8 mouse cellular contexts compared by ENCODE assay signal in the genomic region with DNA sequence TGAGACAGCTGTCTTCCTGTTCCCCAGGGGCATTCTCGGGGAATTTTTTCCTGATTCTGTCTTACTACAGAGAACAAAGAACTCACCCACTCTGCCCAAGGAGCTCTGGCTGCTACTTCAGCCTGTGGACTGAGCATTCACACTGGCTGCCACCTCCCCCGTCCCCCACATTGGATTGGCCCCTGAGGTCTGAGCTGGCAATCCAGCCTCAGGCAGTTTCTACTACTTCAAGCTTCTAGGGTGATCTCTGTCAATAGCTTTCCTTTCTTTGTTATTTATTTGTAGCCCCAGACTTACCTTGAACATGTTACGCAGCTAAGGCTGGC. TPM values are rescaled to one million over a fixed set of nuclear protein-coding genes. Genes with fewer than 3 reads are reported as not detected.
DNase-seq lines count a peak whose midpoint lies in the region; ATAC-seq and TF ChIP-seq lines count a peak whose summit lies in the region.

No protein-coding gene starts in this region.

- peak overlapping the region; percentile 77 for H3K9ac ChIP-seq in lung, embryonic 14.5 days
- H3K9ac ChIP-seq in forebrain, embryonic 11.5 days (ENCODE audit: low read length) = peak overlapping the region; percentile 79
- peak overlapping the region; percentile 71 for H3K9ac ChIP-seq in limb, embryonic 14.5 days (ENCODE audit: low read depth, low read length, severe bottlenecking)
- H3K9ac ChIP-seq in neural tube, embryonic 15.5 days (replicated peaks) = peak overlapping the region; percentile 82

- H3K27ac ChIP-seq in lung, embryonic 14.5 days (ENCODE audit: low read depth) = peak overlapping the region; percentile 84
- H3K27ac ChIP-seq in forebrain, embryonic 11.5 days (ENCODE audit: low read depth, low read length) = no peak overlapping the region
- H3K27ac ChIP-seq in limb, embryonic 14.5 days (replicated peaks; ENCODE audit: low read depth, low read length) = no peak overlapping the region; the same call in 1 of the 2 replicates
- peak overlapping the region; percentile 83 for H3K27ac ChIP-seq in neural tube, embryonic 15.5 days (replicated peaks)

- H3K36me3 ChIP-seq in lung, embryonic 14.5 days (ENCODE audit: insufficient read depth) = peaks cover 66% of the 10 kb centered on the region
- H3K36me3 ChIP-seq in forebrain, embryonic 11.5 days (ENCODE audit: control insufficient read depth, insufficient read depth, low read length) = peaks cover 11% of the 10 kb centered on the region; the same call in 1 of the 2 replicates
- peaks cover 56% of the 10 kb centered on the region for H3K36me3 ChIP-seq in limb, embryonic 14.5 days (ENCODE audit: control insufficient read depth, insufficient read depth, low read length)
- H3K36me3 ChIP-seq in neural tube, embryonic 15.5 days = peaks cover 42% of the 10 kb centered on the region

- H3K9me3 ChIP-seq in lung, embryonic 14.5 days (ENCODE audit: low read depth, low read length) = no peaks in the 10 kb centered on the region
- no peaks in the 10 kb centered on the region for H3K9me3 ChIP-seq in forebrain, embryonic 11.5 days (ENCODE audit: control insufficient read depth, low read length)
- H3K9me3 ChIP-seq in limb, embryonic 14.5 days (ENCODE audit: control insufficient read depth, low read length) = no peaks in the 10 kb centered on the region
- H3K9me3 ChIP-seq in neural tube, embryonic 15.5 days (replicated peaks) = no peaks in the 10 kb centered on the region

- peak overlapping the region; percentile 93 for H3K4me2 ChIP-seq in lung, embryonic 14.5 days
- H3K4me2 ChIP-seq in forebrain, embryonic 11.5 days (ENCODE audit: low read depth, low read length, severe bottlenecking) = peak overlapping the region; percentile 74
- H3K4me2 ChIP-seq in limb, embryonic 14.5 days (replicated peaks; ENCODE audit: low read depth, low read length, severe bottlenecking) = peak overlapping the region; percentile 93
- peak overlapping the region; percentile 99 for H3K4me2 ChIP-seq in neural tube, embryonic 15.5 days

- DNase-seq in lung, embryonic 14.5 days = no peak
- no peak for DNase-seq in lung, postnatal 14 days
- no peak for DNase-seq in forebrain, embryonic 11.5 days (ENCODE audit: low spot score)
- no peak for DNase-seq in limb, embryonic 14.5 days (ENCODE audit: low spot score)
- no peak for DNase-seq in urinary bladder, postnatal 4 days (ENCODE audit: low spot score in 2 of 2)
- DNase-seq in left cerebral cortex, adult 9 months (ENCODE audit: low spot score in 2 of 2) = no peak
- DNase-seq in frontal cortex, postnatal 14 days (ENCODE audit: low spot score in 2 of 2) = no peak

- TF ChIP-seq POLR2A in limb, embryonic 14.5 days (IDR thresholded peaks at IDR 0.05; ENCODE audit: borderline replicate concordance, extremely low read depth, insufficient read depth, insufficient read length) = no peak

- no peak for TF ChIP-seq CTCF in lung, embryonic 14.5 days (IDR thresholded peaks at IDR 0.05; ENCODE audit: low read depth)

- no peaks in the 10 kb centered on the region for H3K27me3 ChIP-seq in lung, embryonic 14.5 days (ENCODE audit: insufficient read depth, low read length)
- no peaks in the 10 kb centered on the region for H3K27me3 ChIP-seq in forebrain, embryonic 11.5 days (ENCODE audit: control insufficient read depth, insufficient read depth, low read length)
- H3K27me3 ChIP-seq in limb, embryonic 14.5 days (ENCODE audit: control insufficient read depth, insufficient read depth, low read length) = no peaks in the 10 kb centered on the region
- no peaks in the 10 kb centered on the region for H3K27me3 ChIP-seq in neural tube, embryonic 15.5 days (replicated peaks)

- WGBS in lung, embryonic 14.5 days = 28% methylated on average over 3 of the region's 3 CpGs
- WGBS in forebrain, embryonic 11.5 days = 25% methylated on average over 3 of the region's 3 CpGs
- WGBS in limb, embryonic 14.5 days = 26% methylated on average over 3 of the region's 3 CpGs
- WGBS in neural tube, embryonic 15.5 days = 26% methylated on average over 3 of the region's 3 CpGs

- peaks cover 15% of the 10 kb centered on the region for H3K4me1 ChIP-seq in lung, embryonic 14.5 days (ENCODE audit: insufficient read depth)
- peaks cover 20% of the 10 kb centered on the region for H3K4me1 ChIP-seq in forebrain, embryonic 11.5 days (replicated peaks; ENCODE audit: control insufficient read depth, insufficient read depth, low read length)
- peaks cover 25% of the 10 kb centered on the region for H3K4me1 ChIP-seq in limb, embryonic 14.5 days (ENCODE audit: control insufficient read depth, insufficient read depth, low read length)
- peaks cover 43% of the 10 kb centered on the region for H3K4me1 ChIP-seq in neural tube, embryonic 15.5 days

- H3K4me3 ChIP-seq in lung, embryonic 14.5 days (ENCODE audit: low read depth, low read length) = peak overlapping the region; percentile 94
- H3K4me3 ChIP-seq in forebrain, embryonic 11.5 days (ENCODE audit: low read depth, low read length) = peak overlapping the region; percentile 92
- H3K4me3 ChIP-seq in limb, embryonic 14.5 days (replicated peaks; ENCODE audit: low read length) = peak overlapping the region; percentile 95
- H3K4me3 ChIP-seq in neural tube, embryonic 15.5 days (replicated peaks) = peak overlapping the region; percentile 99

- ATAC-seq in lung, embryonic 14.5 days (ENCODE audit: insufficient read depth) = no peak
- no peak for ATAC-seq in forebrain, embryonic 11.5 days (replicated peaks; ENCODE audit: low FRiP score)
- no peak for ATAC-seq in limb, embryonic 14.5 days (ENCODE audit: low FRiP score, low read depth)
- ATAC-seq in neural tube, embryonic 15.5 days (ENCODE audit: low FRiP score) = no peak

RNA-seq across cellular contexts. Expression of a gene that starts 1.2 kb away (rescaled TPM):
- 68.9 and 71.3 TPM in 2 replicates for polyA plus RNA-seq in lung, embryonic 14.5 days (2014; fragmentation: Nextera tagmentation; extraction: Ambion mirVana)
- polyA plus RNA-seq in forebrain, embryonic 11.5 days (2014; fragmentation: Nextera tagmentation; extraction: Ambion mirVana) = 50.9 and 57.5 TPM in 2 replicates
- 54.4 and 75.1 TPM in 2 replicates for polyA plus RNA-seq in limb, embryonic 14.5 days (2012; rRNA removed)
- 44.1 and 44.4 TPM in 2 replicates for polyA plus RNA-seq in limb, embryonic 14.5 days (2014; fragmentation: Nextera tagmentation; extraction: Ambion mirVana)
- polyA plus RNA-seq in neural tube, embryonic 15.5 days (2015; fragmentation: Nextera tagmentation; extraction: Ambion mirVana) = 27.6 and 33.6 TPM in 2 replicates

RNA-seq across cellular contexts. Expression of a gene that starts 8.4 kb away (rescaled TPM):
- 150 and 162 TPM in 2 replicates for polyA plus RNA-seq in lung, embryonic 14.5 days (2014; fragmentation: Nextera tagmentation; extraction: Ambion mirVana)
- 152 and 160 TPM in 2 replicates for polyA plus RNA-seq in forebrain, embryonic 11.5 days (2014; fragmentation: Nextera tagmentation; extraction: Ambion mirVana)
- polyA plus RNA-seq in limb, embryonic 14.5 days (2012; rRNA removed) = 87.0 and 101 TPM in 2 replicates
- 127 and 142 TPM in 2 replicates for polyA plus RNA-seq in limb, embryonic 14.5 days (2014; fragmentation: Nextera tagmentation; extraction: Ambion mirVana)
- polyA plus RNA-seq in neural tube, embryonic 15.5 days (2015; fragmentation: Nextera tagmentation; extraction: Ambion mirVana) = 142 and 144 TPM in 2 replicates

RNA-seq across cellular contexts. Expression of a gene that starts 25.4 kb away (rescaled TPM):
- 42.9 and 44.4 TPM in 2 replicates for polyA plus RNA-seq in lung, embryonic 14.5 days (2014; fragmentation: Nextera tagmentation; extraction: Ambion mirVana)
- 50.1 and 54.2 TPM in 2 replicates for polyA plus RNA-seq in forebrain, embryonic 11.5 days (2014; fragmentation: Nextera tagmentation; extraction: Ambion mirVana)
- 45.2 and 52.7 TPM in 2 replicates for polyA plus RNA-seq in limb, embryonic 14.5 days (2012; rRNA removed)
- polyA plus RNA-seq in limb, embryonic 14.5 days (2014; fragmentation: Nextera tagmentation; extraction: Ambion mirVana) = 48.9 and 49.7 TPM in 2 replicates
- polyA plus RNA-seq in neural tube, embryonic 15.5 days (2015; fragmentation: Nextera tagmentation; extraction: Ambion mirVana) = 68.1 and 76.7 TPM in 2 replicates

RNA-seq across cellular contexts. Expression of a gene that starts 34.9 kb away (rescaled TPM):
- 32.2 and 34.6 TPM in 2 replicates for polyA plus RNA-seq in lung, embryonic 14.5 days (2014; fragmentation: Nextera tagmentation; extraction: Ambion mirVana)
- polyA plus RNA-seq in forebrain, embryonic 11.5 days (2014; fragmentation: Nextera tagmentation; extraction: Ambion mirVana) = 30.3 and 33.8 TPM in 2 replicates
- 42.1 and 43.0 TPM in 2 replicates for polyA plus RNA-seq in limb, embryonic 14.5 days (2012; rRNA removed)
- polyA plus RNA-seq in limb, embryonic 14.5 days (2014; fragmentation: Nextera tagmentation; extraction: Ambion mirVana) = 29.2 TPM in 2 replicates
- polyA plus RNA-seq in neural tube, embryonic 15.5 days (2015; fragmentation: Nextera tagmentation; extraction: Ambion mirVana) = 24.5 and 26.6 TPM in 2 replicates

RNA-seq across cellular contexts. Expression of a gene that starts 35.0 kb away (rescaled TPM):
- polyA plus RNA-seq in lung, embryonic 14.5 days (2014; fragmentation: Nextera tagmentation; extraction: Ambion mirVana) = 10.9 and 11.2 TPM in 2 replicates
- 11.3 and 11.6 TPM in 2 replicates for polyA plus RNA-seq in forebrain, embryonic 11.5 days (2014; fragmentation: Nextera tagmentation; extraction: Ambion mirVana)
- 12.3 and 14.7 TPM in 2 replicates for polyA plus RNA-seq in limb, embryonic 14.5 days (2012; rRNA removed)
- polyA plus RNA-seq in limb, embryonic 14.5 days (2014; fragmentation: Nextera tagmentation; extraction: Ambion mirVana) = 12.8 and 14.3 TPM in 2 replicates
- 12.1 and 12.8 TPM in 2 replicates for polyA plus RNA-seq in neural tube, embryonic 15.5 days (2015; fragmentation: Nextera tagmentation; extraction: Ambion mirVana)

Comparison
In these comparisons a context has a peak if more than half of its experiments do, and no peak if none do; other contexts are left out.
1. H3K27ac ChIP-seq: peak in lung, embryonic 14.5 days (single experiment) and neural tube, embryonic 15.5 days (single experiment); none in forebrain, embryonic 11.5 days (single experiment) and limb, embryonic 14.5 days (single experiment).
2. Peak in every context shown above with its lines, with median percentiles within 50 percentile points of each other: H3K4me2 ChIP-seq, H3K4me3 ChIP-seq and H3K9ac ChIP-seq.